Mouse (Mus musculus): ENCODE measurements around the gene Pigz. TPM values are rescaled to one million over a fixed set of nuclear protein-coding genes. Genes with fewer than 3 reads are reported as not detected.

Pigz gene
- total and polyA plus RNA-seq, 2 experiments from 2014 or later: 2.9 to 4.1 TPM

DNA sequence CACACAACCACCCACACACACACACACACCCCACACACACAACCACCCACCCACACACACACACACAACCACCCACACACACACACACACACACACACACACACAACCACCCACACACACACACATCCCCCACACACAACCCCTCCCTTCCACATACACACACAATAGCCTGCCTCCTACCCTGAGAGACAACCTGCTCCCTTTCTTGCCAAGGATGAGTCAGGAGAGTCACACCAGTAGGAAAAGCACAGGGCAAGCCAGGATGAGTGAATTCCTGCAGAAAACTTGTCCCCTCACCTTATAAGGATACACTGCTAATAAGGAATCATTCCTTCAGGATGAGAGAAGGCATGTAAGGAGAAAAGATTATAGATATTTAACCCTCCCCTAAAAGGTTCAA is 60.3 kb downstream of the Pigz start:
- no peak for DNase-seq
- H3K4me2 ChIP-seq (ENCODE audit: low read depth): no peak overlapping the region
- H3K9ac ChIP-seq: no peak overlapping the region
- no peak for TF ChIP-seq CTCF (IDR thresholded peaks at IDR 0.05; ENCODE audit: low read depth)
- ATAC-seq: no peak
- no peaks in the 10 kb centered on the region for H3K27me3 ChIP-seq (ENCODE audit: insufficient read depth, low read length)
- no peaks in the 10 kb centered on the region for H3K4me1 ChIP-seq (ENCODE audit: insufficient read depth)
- no peaks in the 10 kb centered on the region for H3K9me3 ChIP-seq (ENCODE audit: low read length)
- H3K36me3 ChIP-seq (ENCODE audit: insufficient read depth): peaks cover 31% of the 10 kb centered on the region
- H3K4me3 ChIP-seq (ENCODE audit: low read depth, low read length): no peak overlapping the region
- H3K27ac ChIP-seq (ENCODE audit: low read depth, low read length): no peak overlapping the region

Small RNA genes lying within 50 kb of the gene (microRNA-seq; reads per million reads assigned to microRNA genes)
- gene Gm26269: 0 reads per million in 2 experiments

Other genes with a start within 250 kb of the Pigz start
- 0.54 and 0.67 TPM in 2 replicates for gene Meltf, start 55.0 kb upstream of the Pigz start, total RNA-seq (2014; rRNA removed)
- gene Meltf, start 55.0 kb upstream of the Pigz start, polyA plus RNA-seq (2015; fragmentation: Nextera tagmentation; extraction: Ambion mirVana): 0.23 and 0.36 TPM in 2 replicates
- 81.0 and 95.7 TPM in 2 replicates for gene 0610012G03Rik, start 14.6 kb downstream of the Pigz start, total RNA-seq (2014; rRNA removed)
- 151 and 177 TPM in 2 replicates for gene 0610012G03Rik, start 14.6 kb downstream of the Pigz start, polyA plus RNA-seq (2015; fragmentation: Nextera tagmentation; extraction: Ambion mirVana)
- gene Ncbp2, start 14.7 kb downstream of the Pigz start, total RNA-seq (2014; rRNA removed): 29.9 and 39.3 TPM in 2 replicates
- 66.3 and 67.1 TPM in 2 replicates for gene Ncbp2, start 14.7 kb downstream of the Pigz start, polyA plus RNA-seq (2015; fragmentation: Nextera tagmentation; extraction: Ambion mirVana)
- gene Senp5, start 69.4 kb downstream of the Pigz start, total RNA-seq (2014; rRNA removed): 27.2 and 29.5 TPM in 2 replicates
- gene Senp5, start 69.4 kb downstream of the Pigz start, polyA plus RNA-seq (2015; fragmentation: Nextera tagmentation; extraction: Ambion mirVana): 6.9 and 11.0 TPM in 2 replicates
- gene Pak2, start 145.5 kb downstream of the Pigz start, total RNA-seq (2014; rRNA removed): 35.9 and 41.1 TPM in 2 replicates
- 23.3 and 29.4 TPM in 2 replicates for gene Pak2, start 145.5 kb downstream of the Pigz start, polyA plus RNA-seq (2015; fragmentation: Nextera tagmentation; extraction: Ambion mirVana)
- 71.7 and 102 TPM in 2 replicates for gene Pigx, start 165.9 kb downstream of the Pigz start, total RNA-seq (2014; rRNA removed)
- gene Pigx, start 165.9 kb downstream of the Pigz start, polyA plus RNA-seq (2015; fragmentation: Nextera tagmentation; extraction: Ambion mirVana): 113 and 133 TPM in 2 replicates
- 43.6 and 51.5 TPM in 2 replicates for gene Cep19, start 165.9 kb downstream of the Pigz start, total RNA-seq (2014; rRNA removed)
- gene Cep19, start 165.9 kb downstream of the Pigz start, polyA plus RNA-seq (2015; fragmentation: Nextera tagmentation; extraction: Ambion mirVana): 61.0 and 64.8 TPM in 2 replicates
- 10.2 and 12.5 TPM in 2 replicates for gene Nrros, start 231.7 kb downstream of the Pigz start, total RNA-seq (2014; rRNA removed)
- gene Nrros, start 231.7 kb downstream of the Pigz start, polyA plus RNA-seq (2015; fragmentation: Nextera tagmentation; extraction: Ambion mirVana): 6.4 and 7.6 TPM in 2 replicates
- not detected in 2 replicates for gene Bex6, start 246.0 kb downstream of the Pigz start, total RNA-seq (2014; rRNA removed)
- not detected in 2 replicates for gene Bex6, start 246.0 kb downstream of the Pigz start, polyA plus RNA-seq (2015; fragmentation: Nextera tagmentation; extraction: Ambion mirVana)